Mouse (Mus musculus) stomach, postnatal 0 days (tissue): Measurements from ENCODE around the gene Kcnd3. TPM values are rescaled to one million over a fixed set of nuclear protein-coding genes. Genes with fewer than 3 reads are reported as not detected.

Source experiments
- ATAC-seq: fragments of 200-750 bp; cut with Nextera tagmentation; 2 replicates; pipeline ENCODE4 v1.8.0; 2017; ENCODE audit not compliant: low FRiP score, low TSS enrichment
- DNase-seq: peaks from one replicate; pipeline ENCODE4 v3.0.0-alpha.2; 2016; ENCODE audit warnings: low spot score
- H3K27ac ChIP-seq: fragments of 300-500 bp; sonication (generic); replicated peaks from 2 replicates; pipeline ENCODE4 v1.5.1; 2014; ENCODE audit warnings: mild to moderate bottlenecking, control low read depth
- H3K27me3 ChIP-seq: fragments of 300-500 bp; sonication (generic); 2 replicates; pipeline ENCODE4 v1.6.1; 2014; ENCODE audit warnings: low read length; ENCODE audit not compliant: control insufficient read depth, insufficient read depth
- H3K36me3 ChIP-seq: fragments of 300-500 bp; sonication (generic); 2 replicates; pipeline ENCODE4 v1.6.1; 2014; ENCODE audit warnings: low read length, mixed read lengths; ENCODE audit not compliant: control insufficient read depth, insufficient read depth
- H3K4me1 ChIP-seq: fragments of 300-500 bp; sonication (generic); replicated peaks from 2 replicates; pipeline ENCODE4 v1.6.1; 2014; ENCODE audit warnings: antibody characterized with exemption; ENCODE audit not compliant: control insufficient read depth, insufficient read depth
- H3K4me2 ChIP-seq: fragments of 300-500 bp; sonication (generic); replicated peaks from 2 replicates; pipeline ENCODE4 v1.6.1; 2014; ENCODE audit warnings: low read depth, mild to moderate bottlenecking, control low read depth, moderate library complexity
- H3K4me3 ChIP-seq: fragments of 300-500 bp; sonication (generic); 2 replicates; pipeline ENCODE4 v1.5.1; 2014; ENCODE audit warnings: low read depth, low read length, control low read depth
- H3K9ac ChIP-seq: fragments of 300-500 bp; sonication (generic); 2 replicates; pipeline ENCODE4 v1.6.1; 2014; ENCODE audit warnings: mild to moderate bottlenecking, low read length, control low read depth, mixed read lengths
- H3K9me3 ChIP-seq: fragments of 300-500 bp; sonication (generic); 2 replicates; pipeline ENCODE4 v1.6.1; 2016; ENCODE audit warnings: low read length; ENCODE audit not compliant: control insufficient read depth
- CTCF ChIP-seq: IDR thresholded peaks from 2 replicates; pipeline ENCODE4 v1.5.1; 2016; ENCODE audit warnings: antibody characterized with exemption, low read depth, mild to moderate bottlenecking, moderate library complexity
- EP300 ChIP-seq: optimal IDR thresholded peaks from 2 replicates; pipeline ENCODE3; 2016; ENCODE audit warnings: antibody characterized with exemption
- WGBS: fragments of 180-500 bp; shearing (Covaris S2); extraction: QIAGEN DNeasy Blood & Tissue Kit; methylation state at CpG from one replicate; pipeline ENCODE4 v1.1.7; 2014; 5-methylcytosine and 5-hydroxymethylcytosine counted together
- polyA plus RNA-seq: library from polyadenylated mRNA; unstranded; fragments of >200 nt; fragmentation: Nextera tagmentation; extraction: Ambion mirVana; gene quantifications from 2 replicates; pipeline ENCODE4 v1.2.1, GENCODE M21; 2015

Kcnd3 gene
- polyA plus RNA-seq, 1 experiment from 2014 or later = 2.4 TPM

DNA sequence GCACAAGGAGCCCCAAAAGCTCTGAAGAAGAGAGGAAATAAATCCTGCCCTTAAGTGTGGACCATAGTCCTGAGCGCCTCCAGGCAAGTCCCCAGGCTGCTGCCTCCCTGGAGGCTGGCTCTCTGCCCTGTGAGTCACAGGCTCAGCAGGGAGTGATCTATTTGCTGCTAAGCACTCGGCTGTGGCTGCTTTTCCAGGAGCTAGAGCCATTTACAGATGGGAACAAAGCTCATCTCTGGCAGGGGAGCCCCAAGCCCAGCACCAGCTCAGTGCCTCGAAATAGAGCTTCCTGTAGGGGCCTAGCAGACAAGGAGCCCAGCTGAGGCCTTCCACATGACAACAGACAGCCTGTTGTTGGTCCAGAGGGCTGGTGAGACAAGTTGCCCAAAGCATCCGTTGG is 37.5 kb downstream of the Kcnd3 start:
- Histone ChIP-seq H3K4me2 (no peak overlapping the region), H3K27ac (no peak overlapping the region), H3K27me3 (no peaks in the 10 kb centered on the region), H3K4me3 (no peak overlapping the region), H3K4me1 (no peaks in the 10 kb centered on the region), H3K9me3 (no peaks in the 10 kb centered on the region), H3K9ac (no peak overlapping the region), H3K36me3 (no peaks in the 10 kb centered on the region)
- ATAC-seq (no peak), DNase-seq (peak; percentile 37)
- WGBS = 9% methylated on average over 4 of the region's 4 CpGs
- no peak for TF ChIP-seq CTCF
- no peak for TF ChIP-seq EP300

DNA sequence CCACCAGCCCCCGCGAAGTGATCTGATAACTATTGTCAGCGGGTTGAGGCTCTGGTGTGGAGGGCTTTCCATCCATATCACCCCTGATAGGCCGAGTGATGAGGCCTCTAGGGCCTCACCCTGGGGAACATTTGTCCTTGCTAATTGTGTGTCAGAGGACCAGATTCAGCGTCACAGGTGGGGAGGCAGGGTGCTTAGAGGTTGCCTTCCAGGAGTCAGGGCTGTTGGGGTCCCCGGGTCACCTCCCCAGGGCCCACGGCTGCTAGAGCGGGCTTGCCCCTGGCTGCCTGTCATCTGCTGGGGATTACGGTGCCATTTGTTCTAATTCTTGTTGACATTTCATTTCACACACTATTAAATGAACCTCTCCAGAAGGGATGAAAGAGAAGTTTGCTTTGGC is 42.8 kb downstream of the Kcnd3 start:
- Histone ChIP-seq H3K27me3 (no peaks in the 10 kb centered on the region), H3K27ac (no peak overlapping the region), H3K4me2 (no peak overlapping the region), H3K4me1 (no peaks in the 10 kb centered on the region), H3K9ac (no peak overlapping the region), H3K4me3 (no peak overlapping the region), H3K36me3 (no peaks in the 10 kb centered on the region), H3K9me3 (no peaks in the 10 kb centered on the region)
- DNase-seq (no peak), ATAC-seq (no peak)
- TF ChIP-seq CTCF (no peak), EP300 (no peak)
- WGBS = 39% methylated on average over 9 of the region's 9 CpGs

DNA sequence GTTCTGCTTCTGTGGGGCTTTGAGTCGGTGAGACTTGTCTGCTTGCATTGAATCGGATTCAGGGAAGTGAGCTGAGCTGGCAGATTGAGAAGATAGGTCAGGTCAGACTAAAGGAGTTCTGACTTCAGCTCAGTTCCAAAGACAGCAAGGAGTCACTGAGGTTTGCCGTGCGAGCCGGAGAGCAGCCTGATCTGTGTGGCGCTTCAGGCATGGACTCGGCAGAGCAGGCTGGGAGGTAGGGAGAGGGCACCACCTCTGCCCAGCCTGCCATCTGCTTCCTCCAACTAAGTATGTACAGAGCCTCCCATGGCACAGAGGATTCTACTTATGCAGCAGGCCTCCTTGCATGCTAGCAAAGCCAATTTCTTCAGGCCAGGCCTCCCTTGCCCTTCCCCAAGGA is 44.1 kb downstream of the Kcnd3 start:
- no peak overlapping the region for H3K4me2 ChIP-seq
- H3K27ac ChIP-seq = no peak overlapping the region
- H3K9me3 ChIP-seq = no peaks in the 10 kb centered on the region
- no peaks in the 10 kb centered on the region for H3K4me1 ChIP-seq
- TF ChIP-seq CTCF (no peak), EP300 (no peak)
- DNase-seq (no peak), ATAC-seq (no peak)
- 84% methylated on average over 7 of the region's 7 CpGs for WGBS
- no peak overlapping the region for H3K4me3 ChIP-seq
- no peaks in the 10 kb centered on the region for H3K36me3 ChIP-seq
- no peaks in the 10 kb centered on the region for H3K27me3 ChIP-seq
- no peak overlapping the region for H3K9ac ChIP-seq

DNA sequence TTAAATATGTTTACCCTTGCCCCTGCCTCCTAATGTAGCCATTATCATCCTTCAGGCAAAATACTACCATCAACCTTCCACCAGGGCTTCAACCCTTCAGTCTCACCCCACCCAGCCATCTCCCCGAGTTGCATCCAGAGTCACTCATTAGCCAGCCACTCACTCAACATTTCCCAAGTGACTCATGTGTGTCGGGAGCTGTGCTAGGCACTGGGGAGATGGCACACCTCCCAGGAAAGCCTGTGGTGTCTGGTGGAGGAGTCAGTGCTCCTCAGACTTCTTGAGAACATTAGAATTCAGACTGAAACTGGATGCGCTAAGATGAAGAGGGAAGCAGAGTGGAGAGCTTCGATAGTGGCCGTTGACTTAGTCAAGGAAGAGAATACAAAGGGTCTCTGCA is 44.8 kb downstream of the Kcnd3 start:
- H3K4me2 ChIP-seq = no peak overlapping the region
- WGBS = 79% methylated on average over 5 of the region's 5 CpGs
- no peaks in the 10 kb centered on the region for H3K27me3 ChIP-seq
- H3K4me3 ChIP-seq = no peak overlapping the region
- no peak overlapping the region for H3K27ac ChIP-seq
- no peak overlapping the region for H3K9ac ChIP-seq
- no peaks in the 10 kb centered on the region for H3K9me3 ChIP-seq
- TF ChIP-seq EP300 (no peak), CTCF (no peak)
- DNase-seq (no peak), ATAC-seq (no peak)
- H3K4me1 ChIP-seq = no peaks in the 10 kb centered on the region
- H3K36me3 ChIP-seq = no peaks in the 10 kb centered on the region

DNA sequence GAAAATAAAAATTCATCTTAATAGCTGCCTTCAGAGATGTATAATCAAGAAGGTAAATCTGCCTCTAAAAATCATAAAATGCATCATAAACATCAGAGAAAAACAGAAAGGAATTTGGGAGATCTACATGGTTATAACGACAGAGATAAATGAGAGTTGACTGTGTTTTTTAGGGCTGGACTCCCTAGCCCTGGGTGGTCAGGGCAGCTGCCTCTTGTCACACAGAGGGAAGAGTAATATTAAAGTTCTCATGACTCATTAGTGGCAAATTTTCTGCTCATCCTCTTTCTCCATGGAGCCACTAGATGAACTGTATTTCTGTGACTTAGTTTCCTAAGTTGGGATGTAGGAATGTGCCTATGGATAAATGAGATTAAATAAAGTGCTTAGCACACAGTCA is 48.9 kb downstream of the Kcnd3 start:
- DNase-seq = no peak

DNA sequence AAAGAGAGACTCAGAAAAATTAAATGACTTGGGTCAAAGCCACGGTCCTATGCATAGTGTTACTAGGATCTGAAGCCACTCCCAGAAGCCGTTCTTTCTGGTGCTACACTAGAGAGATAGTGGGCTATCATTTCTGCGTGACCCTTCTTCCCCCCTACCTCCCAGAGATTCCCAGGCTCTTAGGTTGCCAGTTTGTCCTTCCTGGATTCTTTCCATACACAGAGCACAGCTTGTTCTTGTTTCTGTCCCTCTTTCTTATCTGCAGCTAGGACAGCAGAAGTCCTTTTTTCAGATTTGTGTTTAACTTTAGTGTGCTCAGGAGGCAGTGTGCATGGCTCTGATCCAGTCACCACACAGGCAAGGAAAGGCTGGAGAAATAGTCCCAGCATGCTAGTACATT is 52.1 kb downstream of the Kcnd3 start:
- no peak overlapping the region for H3K4me3 ChIP-seq
- no peaks in the 10 kb centered on the region for H3K36me3 ChIP-seq
- no peak overlapping the region for H3K27ac ChIP-seq
- ATAC-seq (no peak), DNase-seq (no peak)
- no peaks in the 10 kb centered on the region for H3K4me1 ChIP-seq
- no peak overlapping the region for H3K9ac ChIP-seq
- no peaks in the 10 kb centered on the region for H3K9me3 ChIP-seq
- H3K27me3 ChIP-seq = no peaks in the 10 kb centered on the region
- TF ChIP-seq CTCF = no peak
- WGBS = 57% methylated on average over 3 of the region's 3 CpGs
- H3K4me2 ChIP-seq = no peak overlapping the region

More for the DNA sequence above, 48.9 kb downstream of the Kcnd3 start:
- TF ChIP-seq CTCF (no peak), EP300 (no peak)
- H3K27me3 ChIP-seq = no peaks in the 10 kb centered on the region
- no peak overlapping the region for H3K9ac ChIP-seq
- H3K9me3 ChIP-seq = no peaks in the 10 kb centered on the region
- H3K4me3 ChIP-seq = no peak overlapping the region
- no peaks in the 10 kb centered on the region for H3K4me1 ChIP-seq
- H3K36me3 ChIP-seq = no peaks in the 10 kb centered on the region
- no peak overlapping the region for H3K4me2 ChIP-seq
- H3K27ac ChIP-seq = no peak overlapping the region
- ATAC-seq = no peak
- WGBS = 78% methylated on average over 1 of the region's 1 CpGs
